Mouse (Mus musculus): ENCODE data around the gene Oas1g.
"Not testable (repeated sequence)": the region's sequence is repeated elsewhere in the genome, so short reads cannot be mapped to it uniquely, and the experiment has no call there.

GRCm38 (mm10) chr5:120924520-120924919 lies 37.1 kb upstream of the Oas1g start:
- not testable (repeated sequence) for TF ChIP-seq CTCF (IDR thresholded peaks at IDR 0.05; ENCODE audit: low read depth, low read length); POLR2A (IDR thresholded peaks at IDR 0.05; ENCODE audit: borderline replicate concordance, low read depth, low read length)

All from bone marrow macrophage, adult 2 months (primary cell).